Mouse (Mus musculus) mouse trophoblast stem cell (cell line): ENCODE data around the gene Atp1a4.

ENCODE experiments used
- in situ Hi-C, 2 experiments: fragments of 300-500 bp; cut with MseI, MboI; formaldehyde crosslinking; loops; 2 replicates in 1 of 2; 3 replicates in 1 of 2; pipeline ENCODE4 v1.15.1; 2025

Gene Atp1a4

GRCm38 (mm10) chr1:172219451-172220406, 38.5 kb downstream of the Atp1a4 start, which contains the start of gene Casq1:
Gene Casq1 (minus strand): TSS chr1:172219868.
- in situ Hi-C loops, result no loop called here

- in situ Hi-C loops, result no loop called here
Measured at GRCm38 (mm10) chr1:172218164-172218910, 39.9 kb downstream of the Atp1a4 start.

GRCm38 (mm10) chr1:172217148-172217547, 41.1 kb downstream of the Atp1a4 start:
- in situ Hi-C loops, result no loop called here

DNA sequence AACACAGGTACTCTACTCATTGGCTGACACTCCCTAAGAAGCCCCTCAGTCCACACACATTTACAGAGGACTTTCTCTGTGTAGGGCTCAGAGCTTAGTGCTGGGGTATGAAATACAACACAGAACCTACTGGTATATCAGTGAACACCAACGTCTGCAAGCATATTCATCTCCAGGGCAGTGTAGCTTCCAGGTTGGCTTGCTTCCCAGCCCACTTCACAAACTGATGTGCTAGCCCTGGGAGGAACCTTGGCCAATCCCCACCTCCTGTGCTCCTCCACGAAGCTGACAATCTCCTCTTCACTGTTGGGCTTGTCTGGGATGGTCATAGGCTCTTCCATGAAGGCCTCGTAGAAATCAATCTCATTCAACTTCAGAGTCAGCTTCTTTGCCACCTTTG, 43.5 kb downstream of the Atp1a4 start:
- in situ Hi-C loops, result no loop called here

DNA sequence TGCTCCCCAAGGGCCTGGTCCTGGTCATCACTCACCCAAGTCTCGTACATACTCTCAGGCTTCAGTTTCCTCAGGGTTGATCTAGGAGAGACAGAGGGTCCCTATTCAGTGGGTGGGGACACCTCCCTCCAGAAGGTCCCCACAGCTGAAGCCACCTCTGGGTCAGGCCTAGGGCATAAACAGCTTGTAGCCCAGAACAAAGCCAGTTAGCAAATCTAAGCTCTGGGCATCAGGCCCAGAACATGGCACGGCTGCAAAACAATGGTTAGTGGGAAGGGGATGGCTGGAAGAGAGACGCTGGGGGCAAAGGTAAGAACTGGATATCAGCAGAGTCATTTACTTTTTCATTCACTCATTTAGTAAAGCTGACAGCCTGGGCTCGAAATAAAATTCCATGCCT, 44.4 kb downstream of the Atp1a4 start:
- in situ Hi-C loops, result no loop called here

DNA sequence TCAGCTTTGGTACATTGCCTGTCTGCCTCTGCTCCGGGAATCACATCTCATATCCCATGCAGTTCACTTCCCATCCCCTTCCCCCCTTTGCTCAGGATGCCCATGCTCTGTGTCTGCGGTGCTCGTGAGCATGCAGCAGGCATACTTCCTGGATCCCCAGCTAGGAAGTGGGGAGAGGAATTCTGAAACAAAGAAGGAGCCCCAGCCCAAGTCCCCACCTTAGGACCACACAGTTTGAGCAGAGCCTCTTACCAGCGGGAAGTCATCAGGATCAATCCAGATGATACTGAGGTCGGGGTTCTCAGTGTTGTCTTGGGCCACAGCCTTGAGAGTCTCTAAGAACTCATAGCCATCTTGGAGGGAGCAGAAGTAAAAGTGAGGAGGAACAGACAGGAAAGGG, 45.4 kb downstream of the Atp1a4 start:
- in situ Hi-C loops, result no loop called here

DNA sequence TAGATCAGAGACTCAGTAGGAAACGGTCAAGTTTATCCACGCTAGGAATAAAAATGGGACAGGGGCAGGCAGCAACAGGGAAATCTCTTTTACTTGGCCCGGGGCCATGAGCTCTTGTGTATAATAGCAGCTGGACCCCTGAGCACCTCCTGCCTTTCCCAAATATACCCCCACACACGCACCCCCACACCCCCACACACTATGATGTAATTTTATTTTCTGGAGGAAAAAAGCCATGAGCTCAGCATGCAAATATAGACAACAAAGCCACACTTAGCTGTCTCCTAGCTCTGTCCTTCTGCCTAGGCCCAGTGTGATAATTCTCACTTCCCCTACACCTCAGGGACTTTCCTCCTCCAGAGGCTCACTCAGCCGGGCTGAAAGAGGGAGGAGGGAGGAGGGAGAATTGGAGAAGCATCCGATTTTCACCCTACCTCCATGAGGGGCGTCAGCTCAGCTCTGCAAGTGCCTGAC, 51.1 kb downstream of the Atp1a4 start:
- in situ Hi-C loops, result loop anchor here in 1 of 2 experiments (10.0 kb wide), 1 partner anchor 98 kb away; no protein-coding TSS in a partner anchor

DNA sequence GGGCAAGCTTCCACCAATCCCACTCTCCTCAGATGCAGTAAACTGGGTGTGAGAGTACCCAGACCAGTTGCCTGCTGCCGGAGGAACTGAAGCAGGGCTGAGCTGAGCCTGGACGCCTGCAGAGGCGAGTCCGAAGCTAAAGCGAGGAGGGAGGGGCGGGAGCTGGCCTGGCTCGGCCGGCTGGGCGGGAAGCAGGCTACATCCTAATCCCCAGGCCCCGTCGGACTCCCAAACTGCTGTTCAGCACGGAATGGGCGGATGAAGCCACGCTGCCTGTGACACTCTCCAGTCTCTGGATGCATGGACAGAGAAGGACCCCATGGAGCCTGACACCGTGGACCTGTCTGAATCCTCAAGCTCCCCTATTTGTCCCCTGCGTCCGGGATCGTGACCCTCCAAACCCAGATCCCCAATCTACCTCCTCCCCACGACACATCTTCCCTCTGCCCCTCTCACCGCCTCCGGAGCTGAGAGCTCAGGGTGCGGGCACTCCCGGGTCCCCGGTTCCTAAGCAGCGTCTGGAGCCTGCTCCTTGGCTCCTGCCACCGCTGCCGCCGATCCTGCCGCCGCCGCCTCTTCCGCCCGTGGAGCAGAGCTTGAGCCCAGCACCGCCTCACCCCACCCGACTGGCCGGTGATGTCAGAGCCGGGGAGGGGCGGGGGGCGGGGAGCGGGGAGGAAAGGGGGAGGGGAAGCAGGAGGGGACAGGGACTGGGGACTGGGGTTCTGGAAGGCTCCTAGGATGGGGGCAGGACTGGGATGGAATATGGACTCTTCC, 51.9 kb downstream of the Atp1a4 start, which contains the start of gene Pea15a:
Gene Pea15a (minus strand): TSS at position 664 of the 777 bp plus-strand sequence.
- in situ Hi-C loops, result loop anchor here in 1 of 2 experiments (10.0 kb wide), 1 partner anchor 98 kb away; no protein-coding TSS in a partner anchor

DNA sequence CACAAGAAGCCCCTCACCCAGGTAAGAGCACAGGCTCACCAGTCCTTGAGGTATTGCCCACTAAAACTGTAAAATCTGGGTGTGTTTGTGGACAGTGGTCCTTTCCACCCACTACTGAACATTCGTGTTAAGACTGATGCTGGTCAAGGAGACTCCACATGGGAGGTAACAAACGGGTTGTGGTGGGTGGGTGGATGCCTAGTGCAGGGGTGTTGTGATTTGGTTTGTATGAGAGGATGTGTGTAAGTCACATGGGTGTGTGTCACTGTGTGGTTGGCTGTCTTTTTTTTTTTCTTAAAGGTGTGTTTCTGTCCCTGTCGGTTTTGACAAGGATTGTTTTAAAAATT, 52.5 kb downstream of the Atp1a4 start:
- in situ Hi-C loops, result loop anchor here in 1 of 2 experiments (10.0 kb wide), 1 partner anchor 99 kb away; no protein-coding TSS in a partner anchor

GRCm38 (mm10) chr1:172204814-172205740, 53.1 kb downstream of the Atp1a4 start:
- in situ Hi-C loops, result loop anchor here in 1 of 2 experiments (10.0 kb wide), 1 partner anchor 100 kb away; no protein-coding TSS in a partner anchor

DNA sequence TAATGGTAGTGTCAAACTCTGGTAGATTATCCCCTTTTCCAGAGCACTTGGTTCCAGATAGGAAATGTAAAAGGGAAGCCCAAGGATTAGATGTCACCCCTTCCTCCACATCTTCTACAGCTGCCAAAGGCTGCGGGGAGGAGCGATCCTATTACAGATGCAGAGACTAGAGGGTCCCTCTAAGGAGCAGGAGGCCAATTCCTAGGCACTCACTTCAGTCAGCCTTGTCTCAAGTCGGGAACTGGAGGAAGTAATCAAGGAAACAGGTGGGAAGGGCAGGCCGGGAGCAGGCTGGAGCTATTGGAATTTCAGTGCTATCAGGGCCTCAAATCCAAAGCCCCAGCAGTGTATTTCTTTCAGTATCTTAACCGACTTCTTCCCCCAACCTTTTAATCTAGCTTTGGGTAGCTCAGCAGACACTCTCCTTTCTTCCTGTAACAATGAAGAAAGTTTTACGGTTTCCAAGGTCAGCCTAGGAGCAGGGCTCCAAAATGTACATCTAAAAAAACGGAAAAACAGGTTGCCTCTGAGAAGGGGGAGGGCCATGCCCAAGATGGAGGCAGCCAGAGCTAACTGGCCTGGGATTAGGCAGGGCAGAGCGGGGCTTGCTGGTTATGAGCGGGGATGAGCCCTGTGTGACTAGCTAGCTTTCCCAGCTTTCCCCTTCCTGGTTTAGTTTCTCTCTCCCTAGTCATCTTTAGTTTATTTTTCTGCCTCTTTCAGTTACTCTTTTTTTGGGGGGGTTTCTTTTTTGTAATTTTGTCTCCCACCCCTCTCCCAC, 54.0 kb downstream of the Atp1a4 start:
- in situ Hi-C loops, result loop anchor here in 1 of 2 experiments (10.0 kb wide), 1 partner anchor 101 kb away; no protein-coding TSS in a partner anchor

GRCm38 (mm10) chr1:172203566-172203965, 54.6 kb downstream of the Atp1a4 start:
- in situ Hi-C loops, result loop anchor here in 1 of 2 experiments (10.0 kb wide), 1 partner anchor 101 kb away; no protein-coding TSS in a partner anchor

DNA sequence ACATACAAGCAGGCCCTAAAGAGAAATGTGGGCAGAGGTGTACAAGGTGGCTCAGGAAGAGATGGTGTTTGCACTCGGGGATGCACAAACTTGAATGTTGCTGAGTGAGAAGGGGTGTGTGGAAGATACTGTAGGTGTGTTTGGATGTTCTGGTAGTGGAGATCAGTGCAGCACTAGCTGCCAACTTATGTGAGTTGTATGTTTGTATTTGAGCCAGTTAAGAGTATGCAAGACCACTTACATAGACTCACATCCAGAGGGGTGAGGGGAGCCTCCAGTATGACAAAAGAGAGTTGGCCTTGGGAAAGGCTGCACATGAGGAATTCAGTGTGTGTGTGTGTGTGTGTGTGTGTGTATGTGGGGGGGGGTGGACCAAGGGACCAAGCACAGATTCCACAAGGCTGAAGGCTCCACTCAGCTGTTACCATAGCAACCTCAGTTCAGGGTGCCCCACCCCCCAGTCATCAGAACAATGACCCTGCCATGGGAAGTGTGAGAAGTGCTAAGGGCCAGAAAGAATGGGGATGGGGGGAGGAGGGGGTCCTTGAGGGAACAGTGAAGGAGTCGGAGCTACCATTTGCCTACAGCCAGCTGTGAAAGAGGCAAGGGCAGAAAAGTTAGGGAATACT, 55.2 kb downstream of the Atp1a4 start:
- in situ Hi-C loops, result loop anchor here in 1 of 2 experiments (10.0 kb wide), 1 partner anchor 102 kb away; no protein-coding TSS in a partner anchor

DNA sequence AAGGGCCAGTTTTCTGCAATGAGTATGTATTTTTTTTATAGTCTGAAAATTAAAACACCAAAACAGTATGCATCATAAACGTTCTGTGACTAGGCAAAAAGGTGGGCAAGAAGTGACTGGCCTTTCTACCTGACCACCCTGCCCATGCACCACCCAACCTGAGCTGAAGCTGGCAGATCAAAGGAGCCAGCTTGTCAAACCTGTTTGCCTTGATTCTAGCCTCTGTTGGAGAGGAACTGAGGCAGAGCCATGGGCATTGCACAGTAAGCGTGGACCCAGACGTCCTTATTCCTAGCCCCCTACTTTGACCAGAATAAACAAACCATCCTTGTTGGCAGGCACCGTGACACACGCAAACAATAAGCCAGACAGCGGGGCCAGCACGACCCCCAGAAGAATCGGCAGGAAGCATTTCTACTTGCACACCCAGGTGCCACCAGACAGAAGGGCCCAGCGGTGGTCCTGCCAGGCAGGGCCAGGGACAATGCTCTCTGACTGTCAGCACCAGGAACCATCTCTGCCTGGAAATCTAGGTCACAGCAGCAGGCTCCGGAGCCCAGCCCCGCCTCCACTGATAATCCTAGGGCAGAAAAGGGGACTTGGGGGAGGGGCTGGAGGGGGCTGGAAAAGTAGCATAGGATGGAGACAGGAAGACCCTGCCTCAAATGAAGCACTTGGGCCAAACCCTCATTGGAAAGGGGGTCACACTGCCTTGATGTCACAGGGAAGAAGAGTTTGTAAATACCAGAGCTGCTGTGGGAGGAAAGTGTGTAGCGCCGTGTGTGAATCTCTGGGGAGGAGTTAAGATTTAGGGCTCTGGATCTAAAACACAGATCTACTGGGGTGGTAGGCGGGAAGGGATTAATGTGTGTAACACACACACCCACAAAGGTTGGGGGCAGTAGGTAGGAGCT, 56.0 kb downstream of the Atp1a4 start:
- in situ Hi-C loops, result loop anchor here in 1 of 2 experiments (10.0 kb wide), 1 partner anchor 103 kb away; no protein-coding TSS in a partner anchor

GRCm38 (mm10) chr1:172200871-172201447, 57.3 kb downstream of the Atp1a4 start:
- in situ Hi-C loops, result loop anchor here in 1 of 2 experiments (10.0 kb wide), 1 partner anchor 104 kb away; no protein-coding TSS in a partner anchor

DNA sequence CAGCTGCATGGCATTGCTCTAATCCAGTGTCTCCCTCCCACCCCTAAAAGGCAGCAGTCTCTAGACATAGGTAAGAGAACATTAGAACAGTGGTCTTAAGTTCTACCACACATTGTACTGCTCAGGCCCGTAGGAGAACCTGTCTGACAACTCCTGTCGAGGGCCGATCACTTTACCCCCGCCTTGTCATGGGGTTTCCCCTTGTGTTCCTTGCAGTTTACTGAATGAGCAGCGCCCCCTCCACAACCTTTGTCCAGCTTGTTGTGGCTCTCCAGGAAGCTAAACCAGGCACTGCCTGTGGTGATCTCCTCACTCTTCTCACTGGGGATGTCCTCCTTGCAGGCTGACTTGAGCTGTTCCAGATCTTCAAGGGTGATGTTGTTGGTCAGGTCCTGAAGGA, 58.1 kb downstream of the Atp1a4 start:
- in situ Hi-C loops, result loop anchor here in 1 of 2 experiments (10.0 kb wide), 1 partner anchor 105 kb away; no protein-coding TSS in a partner anchor

DNA sequence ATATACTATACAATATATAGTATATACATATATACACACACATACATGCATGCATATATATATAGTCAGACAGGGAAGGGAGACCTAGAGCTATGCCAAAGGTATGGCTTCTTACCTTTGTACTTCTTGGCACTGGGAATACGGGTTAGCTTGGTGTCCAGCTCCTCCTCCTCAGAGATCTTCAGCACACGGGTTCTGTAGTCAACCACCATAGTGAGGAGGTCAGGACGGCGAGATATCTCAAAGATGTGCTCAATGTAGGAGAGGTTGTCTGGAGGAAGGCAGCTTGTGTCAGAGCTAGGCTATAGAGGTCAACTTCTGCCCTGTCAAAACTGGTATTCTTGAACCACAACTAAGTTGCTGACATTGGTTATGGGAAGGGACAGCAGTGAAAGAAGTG, 59.2 kb downstream of the Atp1a4 start:
- in situ Hi-C loops, result no loop called here
